Mouse (Mus musculus): ENCODE data around the gene Cspg4. TPM values are rescaled to one million over a fixed set of nuclear protein-coding genes. Genes with fewer than 3 reads are reported as not detected.

The Cspg4 gene
- polyA plus RNA-seq, 1 experiment from 2014 or later: 7.2 TPM

DNA sequence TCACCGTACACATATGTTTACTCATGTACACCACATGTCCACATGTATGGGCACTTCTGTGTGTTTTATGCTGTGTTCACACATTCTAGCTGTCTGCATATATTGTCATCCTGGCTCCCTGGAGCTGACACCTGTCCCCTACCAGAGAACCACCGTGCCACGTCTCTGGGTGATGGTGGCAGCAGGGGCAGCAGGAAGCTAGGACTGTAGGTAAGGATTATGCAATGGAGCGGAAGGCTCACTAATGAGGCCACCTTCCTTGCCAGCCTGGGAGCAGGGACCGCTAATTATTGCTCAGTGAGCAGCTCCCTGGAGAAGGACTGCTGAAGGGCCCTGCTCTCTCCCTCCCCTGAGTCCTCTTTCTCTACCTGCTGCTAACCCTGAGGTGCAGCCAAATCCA lies 24.1 kb upstream of the Cspg4 start:
- Histone ChIP-seq H3K27ac (ENCODE audit: low read length) (no peak overlapping the region), H3K27me3 (replicated peaks; ENCODE audit: control insufficient read depth, insufficient read depth, low read length) (no peaks in the 10 kb centered on the region), H3K4me1 (replicated peaks; ENCODE audit: control insufficient read depth, insufficient read depth, low read length) (peaks cover 20% of the 10 kb centered on the region), H3K9me3 (ENCODE audit: control insufficient read depth, low read length) (no peaks in the 10 kb centered on the region), H3K9ac (replicated peaks; ENCODE audit: low read depth, low read length) (no peak overlapping the region), H3K4me2 (ENCODE audit: low read length) (no peak overlapping the region), H3K36me3 (ENCODE audit: control insufficient read depth, insufficient read depth) (no peaks in the 10 kb centered on the region), H3K4me3 (replicated peaks; ENCODE audit: low read length) (no peak overlapping the region)
- WGBS: 27% methylated on average over 5 of the region's 5 CpGs
- no peak for ATAC-seq

DNA sequence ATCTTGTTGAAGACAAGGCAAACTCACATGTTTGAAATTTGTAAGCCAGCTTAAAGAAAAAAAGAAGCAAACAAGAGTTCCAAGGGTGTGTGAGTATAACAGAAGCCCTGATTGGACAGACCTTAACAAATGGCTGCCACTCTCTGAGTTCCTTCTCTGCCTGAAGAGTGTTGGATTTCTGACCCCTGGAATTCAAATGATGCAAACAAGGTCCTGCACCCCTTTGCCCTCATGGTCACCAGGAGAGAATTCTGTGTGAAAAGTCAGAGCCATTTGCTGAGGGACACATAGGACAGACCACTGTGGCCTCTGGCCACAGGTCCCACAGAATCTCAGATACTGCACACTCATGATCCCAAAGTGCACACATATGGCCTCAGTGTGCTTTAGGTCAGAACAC lies 23.0 kb upstream of the Cspg4 start:
- Histone ChIP-seq H3K9me3 (ENCODE audit: control insufficient read depth, low read length) (no peaks in the 10 kb centered on the region), H3K27ac (ENCODE audit: low read length) (no peak overlapping the region), H3K4me1 (replicated peaks; ENCODE audit: control insufficient read depth, insufficient read depth, low read length) (peaks cover 24% of the 10 kb centered on the region), H3K36me3 (ENCODE audit: control insufficient read depth, insufficient read depth) (no peaks in the 10 kb centered on the region), H3K9ac (replicated peaks; ENCODE audit: low read depth, low read length) (no peak overlapping the region), H3K4me3 (replicated peaks; ENCODE audit: low read length) (no peak overlapping the region), H3K4me2 (ENCODE audit: low read length) (no peak overlapping the region), H3K27me3 (replicated peaks; ENCODE audit: control insufficient read depth, insufficient read depth, low read length) (no peaks in the 10 kb centered on the region)
- no peak for ATAC-seq

DNA sequence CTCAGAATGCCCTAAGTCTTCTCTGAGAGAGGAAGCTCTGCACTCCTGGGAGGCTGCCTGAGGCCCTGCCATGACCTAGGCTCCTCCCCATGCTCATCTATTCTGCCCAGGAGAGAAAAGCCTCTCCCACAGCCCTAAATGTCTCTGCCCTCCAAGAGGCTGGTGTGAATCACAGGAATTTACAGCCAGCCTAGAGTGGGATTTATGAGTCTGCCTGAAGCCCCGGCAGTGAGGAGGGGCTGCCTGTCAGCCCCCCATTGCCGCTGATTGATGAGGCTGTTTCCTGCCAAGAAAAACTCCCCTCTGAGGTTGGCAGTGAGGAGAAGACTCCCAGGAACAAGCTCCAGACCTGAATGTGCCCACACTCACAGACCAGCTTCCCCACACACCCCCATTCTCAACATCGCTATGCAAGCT lies 22.5 kb upstream of the Cspg4 start:
- H3K4me3 ChIP-seq (replicated peaks; ENCODE audit: low read length): no peak overlapping the region
- no peaks in the 10 kb centered on the region for H3K9me3 ChIP-seq (ENCODE audit: control insufficient read depth, low read length)
- ATAC-seq: no peak
- no peak overlapping the region for H3K27ac ChIP-seq (ENCODE audit: low read length)
- H3K36me3 ChIP-seq (ENCODE audit: control insufficient read depth, insufficient read depth): no peaks in the 10 kb centered on the region
- peaks cover 24% of the 10 kb centered on the region for H3K4me1 ChIP-seq (replicated peaks; ENCODE audit: control insufficient read depth, insufficient read depth, low read length)
- H3K27me3 ChIP-seq (replicated peaks; ENCODE audit: control insufficient read depth, insufficient read depth, low read length): no peaks in the 10 kb centered on the region
- H3K9ac ChIP-seq (replicated peaks; ENCODE audit: low read depth, low read length): no peak overlapping the region
- 39% methylated on average over 3 of the region's 3 CpGs for WGBS
- H3K4me2 ChIP-seq (ENCODE audit: low read length): no peak overlapping the region

DNA sequence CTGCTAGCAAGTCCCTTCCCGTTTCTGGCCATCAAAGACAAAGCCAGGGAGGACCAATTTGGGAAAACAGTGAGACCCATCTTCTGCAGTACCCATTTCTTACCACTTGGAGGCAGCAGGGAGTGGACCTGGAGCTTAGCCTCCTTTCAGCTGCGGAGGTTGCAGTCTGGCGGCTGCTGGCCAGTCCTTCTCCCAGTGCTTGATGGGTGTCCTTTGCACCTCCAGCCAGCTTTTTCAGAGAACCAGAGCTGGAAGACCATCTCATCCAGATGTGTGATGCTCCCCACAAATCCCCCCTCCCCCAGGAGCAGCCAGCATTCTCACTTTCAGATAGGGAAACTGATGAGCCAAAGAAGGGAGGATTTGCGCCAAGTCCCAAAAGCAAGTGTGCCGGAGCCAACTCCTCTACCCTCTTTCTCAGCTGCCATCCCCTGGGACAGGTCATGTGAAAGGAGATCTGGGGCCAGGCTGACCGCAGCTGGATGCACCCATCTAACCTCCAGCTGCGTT lies 21.1 kb upstream of the Cspg4 start:
- no peaks in the 10 kb centered on the region for H3K27me3 ChIP-seq (replicated peaks; ENCODE audit: control insufficient read depth, insufficient read depth, low read length)
- H3K9ac ChIP-seq (replicated peaks; ENCODE audit: low read depth, low read length): no peak overlapping the region
- no peak overlapping the region for H3K27ac ChIP-seq (ENCODE audit: low read length)
- no peak overlapping the region for H3K4me3 ChIP-seq (replicated peaks; ENCODE audit: low read length)
- no peaks in the 10 kb centered on the region for H3K36me3 ChIP-seq (ENCODE audit: control insufficient read depth, insufficient read depth)
- ATAC-seq: no peak
- H3K9me3 ChIP-seq (ENCODE audit: control insufficient read depth, low read length): no peaks in the 10 kb centered on the region
- WGBS: 35% methylated on average over 7 of the region's 7 CpGs
- H3K4me2 ChIP-seq (ENCODE audit: low read length): no peak overlapping the region
- peaks cover 24% of the 10 kb centered on the region for H3K4me1 ChIP-seq (replicated peaks; ENCODE audit: control insufficient read depth, insufficient read depth, low read length)

DNA sequence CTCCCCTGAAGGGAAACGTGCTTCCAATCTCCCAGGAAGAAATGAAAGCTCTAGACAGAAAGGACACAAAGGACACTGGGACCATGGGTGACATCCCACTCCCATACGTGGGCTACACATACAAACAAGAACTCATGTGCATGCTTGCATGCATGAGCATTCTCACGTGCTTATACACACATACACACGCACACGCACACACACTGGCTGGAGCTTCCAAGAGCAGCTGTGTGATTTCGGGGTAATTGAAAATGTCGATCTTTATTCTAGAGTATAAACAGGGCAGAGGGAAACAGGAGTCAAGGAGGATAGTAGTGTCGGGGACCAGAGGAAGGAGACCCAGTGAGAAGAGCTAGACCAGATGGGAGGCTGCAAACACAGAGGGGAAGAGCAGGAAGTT lies 20.2 kb upstream of the Cspg4 start:
- WGBS: 51% methylated on average over 8 of the region's 8 CpGs
- H3K36me3 ChIP-seq (ENCODE audit: control insufficient read depth, insufficient read depth): no peaks in the 10 kb centered on the region
- no peaks in the 10 kb centered on the region for H3K9me3 ChIP-seq (ENCODE audit: control insufficient read depth, low read length)
- no peaks in the 10 kb centered on the region for H3K27me3 ChIP-seq (replicated peaks; ENCODE audit: control insufficient read depth, insufficient read depth, low read length)
- H3K4me1 ChIP-seq (replicated peaks; ENCODE audit: control insufficient read depth, insufficient read depth, low read length): peaks cover 24% of the 10 kb centered on the region
- 0 out of 2 replicates have a peak, but pooled peaks have one; percentile 16 for ATAC-seq
- no peak overlapping the region for H3K9ac ChIP-seq (replicated peaks; ENCODE audit: low read depth, low read length)
- H3K4me3 ChIP-seq (replicated peaks; ENCODE audit: low read length): no peak overlapping the region
- H3K27ac ChIP-seq (ENCODE audit: low read length): no peak overlapping the region
- H3K4me2 ChIP-seq (ENCODE audit: low read length): no peak overlapping the region

DNA sequence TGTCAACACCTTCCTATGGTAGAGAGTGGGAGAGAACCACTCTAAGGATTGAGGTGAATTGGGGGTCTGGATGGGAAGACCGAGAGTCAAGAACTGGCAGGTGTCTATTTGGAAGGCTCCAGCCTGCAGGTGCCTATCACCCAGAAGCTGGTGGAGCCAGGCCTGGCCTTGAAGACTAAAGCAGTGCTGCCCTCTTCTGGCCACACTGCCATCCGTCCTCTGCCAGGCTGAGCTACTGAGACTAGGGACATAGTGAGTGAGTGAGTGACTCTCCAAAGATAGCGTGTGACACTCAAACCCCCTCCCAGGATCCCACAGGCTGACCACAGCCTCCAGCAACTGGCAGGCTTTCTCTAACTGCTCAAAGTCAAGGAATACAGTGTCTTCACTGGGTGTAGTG lies 17.3 kb upstream of the Cspg4 start:
- peak; percentile 63 for ATAC-seq
- 21% methylated on average over 3 of the region's 3 CpGs for WGBS

DNA sequence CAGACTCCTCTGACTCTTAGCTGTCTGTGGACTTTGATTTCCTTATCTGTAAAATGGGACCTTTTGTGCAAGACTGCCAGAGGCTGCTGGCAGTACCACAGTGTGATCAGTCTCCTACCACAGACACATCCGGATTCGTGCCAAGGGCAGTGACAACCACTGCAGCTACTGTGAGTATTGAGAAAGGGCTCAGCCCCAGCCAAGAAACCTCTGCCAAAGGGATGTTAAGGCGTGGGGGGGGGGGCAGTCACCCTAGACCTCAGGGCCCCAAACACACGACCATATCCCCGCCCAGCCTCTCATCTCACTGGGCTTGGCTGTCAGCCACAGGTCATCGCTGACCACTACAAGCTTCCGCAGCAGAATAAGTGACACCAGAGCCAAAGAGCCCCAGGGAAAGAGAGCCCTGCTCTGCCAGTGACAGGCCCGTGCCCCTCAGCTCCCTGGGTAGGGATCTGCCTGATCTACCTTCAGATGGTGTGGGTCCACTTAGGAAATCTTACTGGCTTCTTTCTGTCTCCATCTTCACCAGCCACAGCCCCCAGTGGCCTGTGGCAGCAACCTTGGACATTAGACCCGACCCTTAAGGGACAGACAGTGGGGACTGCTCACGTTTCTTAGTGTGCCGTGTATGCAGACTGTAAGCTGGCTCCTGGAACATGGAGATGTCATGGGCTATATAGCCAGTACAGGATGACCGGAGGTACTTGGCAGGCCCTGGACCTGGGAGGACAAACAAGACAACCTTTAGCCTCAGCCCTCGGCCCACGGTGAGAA lies 14.5 kb upstream of the Cspg4 start:
- Histone ChIP-seq H3K9me3 (ENCODE audit: control insufficient read depth, low read length) (no peaks in the 10 kb centered on the region), H3K4me3 (replicated peaks; ENCODE audit: low read length) (no peak overlapping the region), H3K4me2 (ENCODE audit: low read length) (no peak overlapping the region), H3K9ac (replicated peaks; ENCODE audit: low read depth, low read length) (no peak overlapping the region), H3K27me3 (replicated peaks; ENCODE audit: control insufficient read depth, insufficient read depth, low read length) (no peaks in the 10 kb centered on the region), H3K27ac (ENCODE audit: low read length) (no peak overlapping the region), H3K36me3 (ENCODE audit: control insufficient read depth, insufficient read depth) (no peaks in the 10 kb centered on the region), H3K4me1 (replicated peaks; ENCODE audit: control insufficient read depth, insufficient read depth, low read length) (peaks cover 8% of the 10 kb centered on the region)
- no peak for ATAC-seq
- 76% methylated on average over 14 of the region's 14 CpGs for WGBS

More for the DNA sequence above, 17.3 kb upstream of the Cspg4 start:
- H3K27ac ChIP-seq (ENCODE audit: low read length): no peak overlapping the region
- no peaks in the 10 kb centered on the region for H3K9me3 ChIP-seq (ENCODE audit: control insufficient read depth, low read length)
- H3K9ac ChIP-seq (replicated peaks; ENCODE audit: low read depth, low read length): no peak overlapping the region
- H3K27me3 ChIP-seq (replicated peaks; ENCODE audit: control insufficient read depth, insufficient read depth, low read length): no peaks in the 10 kb centered on the region
- H3K4me3 ChIP-seq (replicated peaks; ENCODE audit: low read length): no peak overlapping the region
- no peaks in the 10 kb centered on the region for H3K36me3 ChIP-seq (ENCODE audit: control insufficient read depth, insufficient read depth)
- H3K4me2 ChIP-seq (ENCODE audit: low read length): no peak overlapping the region
- peaks cover 16% of the 10 kb centered on the region for H3K4me1 ChIP-seq (replicated peaks; ENCODE audit: control insufficient read depth, insufficient read depth, low read length)

DNA sequence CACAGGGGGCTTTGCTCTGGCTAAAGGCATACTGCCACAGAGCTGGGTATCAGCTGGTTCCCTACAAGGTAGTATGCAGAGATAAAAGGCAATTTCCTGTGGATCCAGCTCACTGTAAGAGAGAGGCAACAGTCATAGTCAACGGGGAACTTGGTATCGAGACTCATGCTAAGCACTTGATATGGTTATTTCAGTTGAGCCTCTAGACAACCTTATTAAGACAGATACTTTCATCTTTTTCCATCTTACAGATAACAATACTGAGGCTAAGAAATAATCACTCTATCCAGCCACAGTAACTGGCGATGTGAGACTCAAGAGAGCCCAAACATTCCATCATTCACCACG lies 14.0 kb upstream of the Cspg4 start:
- H3K27me3 ChIP-seq (replicated peaks; ENCODE audit: control insufficient read depth, insufficient read depth, low read length): no peaks in the 10 kb centered on the region

DNA sequence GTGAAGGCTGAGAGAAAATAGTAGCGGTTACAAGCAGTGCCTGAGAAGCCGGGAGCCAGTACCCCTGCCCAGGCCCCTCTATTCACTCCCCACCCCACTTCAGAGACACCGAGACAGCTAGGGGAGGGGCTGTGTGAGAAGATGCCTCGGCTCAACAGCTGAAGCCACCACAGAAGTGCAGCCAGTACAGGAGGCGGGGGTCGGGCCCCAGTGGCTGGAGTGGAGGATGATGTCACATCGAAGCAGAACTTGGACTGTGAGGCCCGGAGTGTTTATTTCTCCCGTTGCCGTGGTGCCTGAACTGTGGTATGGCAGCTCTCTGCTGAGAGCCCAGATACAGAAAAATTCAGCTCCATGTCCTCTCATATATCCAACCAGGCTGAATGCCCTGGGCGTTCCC lies 13.1 kb upstream of the Cspg4 start:
- Histone ChIP-seq H3K9me3 (ENCODE audit: control insufficient read depth, low read length) (no peaks in the 10 kb centered on the region), H3K36me3 (ENCODE audit: control insufficient read depth, insufficient read depth) (no peaks in the 10 kb centered on the region), H3K4me2 (ENCODE audit: low read length) (no peak overlapping the region), H3K4me3 (replicated peaks; ENCODE audit: low read length) (no peak overlapping the region), H3K27ac (ENCODE audit: low read length) (no peak overlapping the region), H3K4me1 (replicated peaks; ENCODE audit: control insufficient read depth, insufficient read depth, low read length) (peaks cover 4% of the 10 kb centered on the region), H3K27me3 (replicated peaks; ENCODE audit: control insufficient read depth, insufficient read depth, low read length) (no peaks in the 10 kb centered on the region), H3K9ac (replicated peaks; ENCODE audit: low read depth, low read length) (no peak overlapping the region)
- ATAC-seq: 0 out of 2 replicates have a peak, but pooled peaks have one; percentile 28
- 28% methylated on average over 11 of the region's 11 CpGs for WGBS

More for the DNA sequence above, 14.0 kb upstream of the Cspg4 start:
- no peak overlapping the region for H3K4me3 ChIP-seq (replicated peaks; ENCODE audit: low read length)
- no peak overlapping the region for H3K9ac ChIP-seq (replicated peaks; ENCODE audit: low read depth, low read length)
- H3K4me1 ChIP-seq (replicated peaks; ENCODE audit: control insufficient read depth, insufficient read depth, low read length): peaks cover 8% of the 10 kb centered on the region
- no peaks in the 10 kb centered on the region for H3K9me3 ChIP-seq (ENCODE audit: control insufficient read depth, low read length)
- no peak overlapping the region for H3K27ac ChIP-seq (ENCODE audit: low read length)
- H3K4me2 ChIP-seq (ENCODE audit: low read length): no peak overlapping the region
- no peaks in the 10 kb centered on the region for H3K36me3 ChIP-seq (ENCODE audit: control insufficient read depth, insufficient read depth)
- WGBS: 86% methylated on average over 4 of the region's 4 CpGs
- ATAC-seq: no peak
